Mouse (Mus musculus) erythroblast, embryonic 14.5 days (primary cell): ENCODE results near the gene Efs.

Experiments
- GATA1 ChIP-seq: IDR thresholded peaks from 2 replicates; pipeline ENCODE4 v1.6.1; 2012; ENCODE audit warnings: low read length, inconsistent platforms, mixed read lengths
- TAL1 ChIP-seq: IDR thresholded peaks from 3 replicates; pipeline ENCODE4 v1.6.1; 2012; ENCODE audit warnings: low read length, inconsistent platforms, mixed read lengths

- TF ChIP-seq TAL1: no peak
- no peak for TF ChIP-seq GATA1
Observed at GRCm38 (mm10) chr14:54929801-54930200, 3.9 kb upstream of the Efs start.
